Mouse (Mus musculus) B cell, adult 2 months (primary cell): Measurements from ENCODE around the gene Dixdc1.

Source experiments
- DNase-seq, 2 experiments: peaks; one replicate each; pipeline ENCODE4 v3.0.0; 2022

Dixdc1 gene

GRCm38 (mm10) chr9:50742744-50743143 is 3.4 kb upstream of the Dixdc1 start:
- DNase-seq = no peak

- DNase-seq = no peak
Observed at GRCm38 (mm10) chr9:50742261-50742660, 2.9 kb upstream of the Dixdc1 start.

GRCm38 (mm10) chr9:50740867-50741784 is 1.8 kb upstream of the Dixdc1 start:
- DNase-seq = no peak

- DNase-seq = peak; percentile 38 to 48
Observed at GRCm38 (mm10) chr9:50734989-50735388, 4.3 kb downstream of the Dixdc1 start.

- no peak for DNase-seq
Observed at GRCm38 (mm10) chr9:50732560-50732959, 6.8 kb downstream of the Dixdc1 start.

- no peak for DNase-seq
Observed at GRCm38 (mm10) chr9:50729600-50729999, 9.7 kb downstream of the Dixdc1 start.

GRCm38 (mm10) chr9:50727925-50728651 is 11.2 kb downstream of the Dixdc1 start:
- peak; percentile 69 for DNase-seq

- no peak for DNase-seq
Observed at GRCm38 (mm10) chr9:50727171-50727924, 12.0 kb downstream of the Dixdc1 start.

GRCm38 (mm10) chr9:50725921-50726590 is 13.3 kb downstream of the Dixdc1 start:
- no peak for DNase-seq

GRCm38 (mm10) chr9:50724661-50725330 is 14.5 kb downstream of the Dixdc1 start:
- no peak for DNase-seq

- DNase-seq = no peak
Observed at GRCm38 (mm10) chr9:50724147-50724546, 15.2 kb downstream of the Dixdc1 start.

GRCm38 (mm10) chr9:50723406-50723805 is 15.9 kb downstream of the Dixdc1 start:
- no peak for DNase-seq

GRCm38 (mm10) chr9:50722451-50722911 is 16.8 kb downstream of the Dixdc1 start:
- DNase-seq = no peak

- no peak for DNase-seq
Observed at GRCm38 (mm10) chr9:50721061-50721460, 18.3 kb downstream of the Dixdc1 start.

GRCm38 (mm10) chr9:50718878-50719277 is 20.4 kb downstream of the Dixdc1 start:
- DNase-seq = no peak

- DNase-seq = no peak
Observed at GRCm38 (mm10) chr9:50714188-50714587, 25.1 kb downstream of the Dixdc1 start.

- no peak for DNase-seq
Observed at GRCm38 (mm10) chr9:50711337-50711736, 28.0 kb downstream of the Dixdc1 start.

GRCm38 (mm10) chr9:50709108-50709507 is 30.2 kb downstream of the Dixdc1 start:
- DNase-seq = no peak

GRCm38 (mm10) chr9:50704907-50705306 is 34.4 kb downstream of the Dixdc1 start:
- DNase-seq = no peak

GRCm38 (mm10) chr9:50700921-50701691 is 38.2 kb downstream of the Dixdc1 start:
- no peak for DNase-seq
